Mouse (Mus musculus) embryonic fibroblast, embryonic 13.5 days (primary cell): ENCODE results near the gene Aven.

Experiments
- CTCF ChIP-seq: IDR thresholded peaks from 2 replicates; pipeline ENCODE4 v1.5.1; 2011; ENCODE audit warnings: mild to moderate bottlenecking, control low read depth, low read length, moderate library complexity, borderline replicate concordance; ENCODE audit not compliant: insufficient read depth
- POLR2A ChIP-seq: IDR thresholded peaks from 2 replicates; pipeline ENCODE4 v1.6.1; 2011; ENCODE audit warnings: low read depth, mild to moderate bottlenecking, control low read depth, low read length, moderate library complexity

DNA sequence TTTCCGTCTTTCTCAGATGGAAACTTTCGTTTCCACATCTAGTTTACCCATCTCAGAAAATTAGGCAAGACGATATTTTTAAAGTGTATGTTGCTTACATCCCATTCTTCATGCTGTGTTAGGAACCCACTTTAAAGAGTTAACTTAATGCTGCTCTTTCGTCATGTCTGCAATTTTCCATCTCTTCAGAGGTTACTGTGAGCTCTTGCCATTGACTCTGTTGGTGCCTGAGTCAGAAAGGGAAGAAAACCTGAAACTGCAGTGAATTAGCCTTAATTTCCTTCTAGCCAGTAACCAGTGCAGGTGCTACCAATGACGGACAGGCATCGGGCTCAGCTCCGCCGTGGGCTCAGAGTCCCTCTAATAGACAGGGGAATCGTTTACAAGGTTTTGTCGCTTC lies 63.8 kb downstream of the Aven start:
- TF ChIP-seq POLR2A (no peak), CTCF (no peak)
